Mouse (Mus musculus) heart, adult 2 months (tissue): ENCODE measurements at regions not wholly inside any gene's neighbourhood (a gene's known extent, or its start where the extent isn't known, plus 50 kb on each side); places are given as distances from the start of the nearest gene placed in this dataset.

Source experiments
- CTCF ChIP-seq: fragments of 200-600 bp; IDR thresholded peaks from 2 replicates; pipeline ENCODE4 v1.8.1; 2022; ENCODE audit warnings: antibody characterized with exemption, mild to moderate bottlenecking, moderate library complexity
- POLR2A ChIP-seq: fragments of 200-500 bp; IDR thresholded peaks from 2 replicates; pipeline ENCODE4 v1.6.1; 2011; ENCODE audit warnings: mild to moderate bottlenecking, low read depth, low read length, control low read depth; ENCODE audit not compliant: insufficient read depth

DNA sequence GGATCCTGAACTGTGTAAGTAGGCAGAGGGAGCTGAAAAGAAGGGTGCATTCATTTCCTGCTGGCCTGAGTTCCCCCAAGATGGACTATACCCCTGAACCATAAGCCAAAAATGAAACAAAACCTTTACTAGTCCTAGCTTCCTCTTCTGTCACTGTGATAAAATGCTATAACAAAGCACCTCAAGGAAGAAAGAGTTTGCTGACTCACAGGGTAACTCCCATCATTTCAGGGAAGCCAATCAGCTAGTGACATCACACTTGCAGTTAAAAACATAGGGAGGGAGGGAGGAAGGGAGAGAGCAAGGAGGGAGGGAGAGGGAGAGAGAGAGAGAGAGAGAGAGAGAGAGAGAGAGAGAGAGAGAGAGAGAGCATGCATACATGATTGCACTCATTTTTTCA lies 484.5 kb upstream of the Kcnab2 start:
- no peak for TF ChIP-seq CTCF
- no peak for TF ChIP-seq POLR2A
